Mouse (Mus musculus) CD8-positive naive resting alpha-beta T cell, adult 2 months (primary cell): Measurements from ENCODE around the gene Pga5.
A peak's percentile ranks its signal among the peaks of the same experiment; 100 is the strongest.

Source experiments
- DNase-seq, 2 experiments: peaks; one replicate each; pipeline ENCODE4 v3.0.0; 2022; ENCODE audit warnings: low read depth in 2 of 2, low spot score in 2 of 2

Gene Pga5

GRCm38 (mm10) chr19:10671319-10671718 is 6.6 kb downstream of the Pga5 start:
- no peak for DNase-seq

GRCm38 (mm10) chr19:10665499-10665898 is 12.4 kb downstream of the Pga5 start:
- DNase-seq: peak; percentile 52 to 68

- no peak for DNase-seq
These were observed 12.8 kb downstream of the Pga5 start for GRCm38 (mm10) chr19:10665093-10665492.

GRCm38 (mm10) chr19:10662665-10663064 is 15.2 kb downstream of the Pga5 start:
- DNase-seq: no peak

- DNase-seq: no peak
These were observed 16.0 kb downstream of the Pga5 start for GRCm38 (mm10) chr19:10661919-10662318.

- DNase-seq: no peak
These were observed 16.5 kb downstream of the Pga5 start for GRCm38 (mm10) chr19:10661373-10661772.

GRCm38 (mm10) chr19:10658406-10658805 is 19.5 kb downstream of the Pga5 start:
- no peak for DNase-seq

- DNase-seq: no peak
These were observed 20.1 kb downstream of the Pga5 start for GRCm38 (mm10) chr19:10657742-10658141.

GRCm38 (mm10) chr19:10656058-10656457 is 21.8 kb downstream of the Pga5 start:
- no peak for DNase-seq

GRCm38 (mm10) chr19:10648156-10648555 is 29.7 kb downstream of the Pga5 start:
- peak; percentile 38 to 53 for DNase-seq

- no peak for DNase-seq
These were observed 32.3 kb downstream of the Pga5 start for GRCm38 (mm10) chr19:10645616-10646015.

- no peak for DNase-seq
These were observed 37.1 kb downstream of the Pga5 start for GRCm38 (mm10) chr19:10640589-10641378.

GRCm38 (mm10) chr19:10640080-10640479 is 37.8 kb downstream of the Pga5 start:
- no peak for DNase-seq

- no peak for DNase-seq
These were observed 40.0 kb downstream of the Pga5 start for GRCm38 (mm10) chr19:10637840-10638239.

GRCm38 (mm10) chr19:10634872-10635318 is 43.0 kb downstream of the Pga5 start:
- DNase-seq: no peak

- DNase-seq: no peak
These were observed 43.6 kb downstream of the Pga5 start, which contains the start of gene Vwce for GRCm38 (mm10) chr19:10634106-10634871. Gene Vwce (plus strand): TSS chr19:10634213.
